Mouse (Mus musculus): ENCODE results near the gene Hoxd13.

Hoxd13 gene

GRCm38 (mm10) chr2:74667842-74668357 is at the start of gene Hoxd13:
TSS of gene Hoxd13 (plus strand) at chr2:74668310.
- no peak for DNase-seq (ENCODE audit: low read depth, low spot score)

- DNase-seq (ENCODE audit: low read depth, low spot score) = no peak
Measured at GRCm38 (mm10) chr2:74619676-74620246, 48.3 kb upstream of the Hoxd13 start.

GRCm38 (mm10) chr2:74620368-74620767 is 47.7 kb upstream of the Hoxd13 start:
- DNase-seq (ENCODE audit: low read depth, low spot score) = no peak

- DNase-seq (ENCODE audit: low read depth, low spot score) = peak; percentile 13
Measured at GRCm38 (mm10) chr2:74635412-74635811, 32.7 kb upstream of the Hoxd13 start.

GRCm38 (mm10) chr2:74642431-74642830 is 25.7 kb upstream of the Hoxd13 start:
- peak; percentile 68 for DNase-seq (ENCODE audit: low read depth, low spot score)

GRCm38 (mm10) chr2:74645631-74646030 is 22.5 kb upstream of the Hoxd13 start:
- DNase-seq (ENCODE audit: low read depth, low spot score) = no peak

- DNase-seq (ENCODE audit: low read depth, low spot score) = no peak
Measured at GRCm38 (mm10) chr2:74647082-74647864, 20.8 kb upstream of the Hoxd13 start.

GRCm38 (mm10) chr2:74652996-74653340 is 15.1 kb upstream of the Hoxd13 start:
- DNase-seq (ENCODE audit: low read depth, low spot score) = no peak

- no peak for DNase-seq (ENCODE audit: low read depth, low spot score)
Measured at GRCm38 (mm10) chr2:74653781-74654535, 14.2 kb upstream of the Hoxd13 start.

- DNase-seq (ENCODE audit: low read depth, low spot score) = no peak
Measured at GRCm38 (mm10) chr2:74654743-74655419, 13.2 kb upstream of the Hoxd13 start.

GRCm38 (mm10) chr2:74655420-74655781 is 12.7 kb upstream of the Hoxd13 start:
- DNase-seq (ENCODE audit: low read depth, low spot score) = no peak

GRCm38 (mm10) chr2:74655821-74656631 is 12.1 kb upstream of the Hoxd13 start:
- DNase-seq (ENCODE audit: low read depth, low spot score) = no peak

GRCm38 (mm10) chr2:74656632-74657021 is 11.5 kb upstream of the Hoxd13 start:
- DNase-seq (ENCODE audit: low read depth, low spot score) = no peak

- DNase-seq (ENCODE audit: low read depth, low spot score) = no peak
Measured at GRCm38 (mm10) chr2:74657251-74658023, 10.7 kb upstream of the Hoxd13 start.

- DNase-seq (ENCODE audit: low read depth, low spot score) = no peak
Measured at GRCm38 (mm10) chr2:74658024-74658666, 10.0 kb upstream of the Hoxd13 start.

GRCm38 (mm10) chr2:74658667-74659371 is 9.3 kb upstream of the Hoxd13 start:
- no peak for DNase-seq (ENCODE audit: low read depth, low spot score)

GRCm38 (mm10) chr2:74659507-74660005 is 8.6 kb upstream of the Hoxd13 start, which contains the start of gene Evx2:
TSS of gene Evx2 (minus strand) at chr2:74659557.
- DNase-seq (ENCODE audit: low read depth, low spot score) = no peak

GRCm38 (mm10) chr2:74660421-74661375 is 7.4 kb upstream of the Hoxd13 start:
- DNase-seq (ENCODE audit: low read depth, low spot score) = no peak

All from A20 (cell line).